12 mouse cellular contexts compared by ENCODE assay signal in the genomic region with DNA sequence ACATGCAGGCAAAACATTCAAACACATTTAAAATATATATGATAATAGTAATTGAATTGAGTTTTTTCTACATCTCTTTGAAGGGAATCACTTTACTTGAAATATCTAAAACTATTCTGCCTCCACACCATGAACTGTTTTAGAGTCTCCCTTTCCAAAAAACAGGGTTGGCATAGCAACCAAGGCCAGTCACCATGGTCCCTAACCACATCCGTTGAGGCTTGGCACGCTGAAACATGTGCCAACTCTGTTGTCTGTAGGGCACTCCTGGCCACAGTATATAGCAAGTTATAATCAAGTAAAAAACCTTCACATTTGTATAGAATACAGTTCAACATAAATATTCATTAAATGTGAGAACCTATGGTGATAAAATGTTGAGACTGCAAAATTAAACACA. TPM values are rescaled to one million over a fixed set of nuclear protein-coding genes. Genes with fewer than 3 reads are reported as not detected.
A peak's percentile ranks its signal among the peaks of the same experiment; 100 is the strongest.
DNase-seq lines count a peak whose midpoint lies in the region; ATAC-seq lines count a peak whose summit lies in the region.
"Had no signal": no experiment of that assay in that cellular context is flagged by ENCODE, and none has a peak within 500 bp of the region (broad histone marks: within the 10 kb centered on the region; RNA-seq: fewer than 3 reads in every experiment).

No protein-coding gene starts in this region.

- peak; percentile 68 for DNase-seq in ovary, adult 18-20 months (ENCODE audit: low spot score)
- DNase-seq in ovary, postnatal 10 days (ENCODE audit: low spot score): no peak
- DNase-seq in thymus, postnatal 36 days: peak; percentile 56 to 75
- DNase-seq: heart, adult 18-20 months; kidney, adult 8-10 months; layer of hippocampus, postnatal 36 days; liver had no signal

- H3K27ac ChIP-seq in intestine, embryonic 15.5 days: no peak overlapping the region
- no peak overlapping the region for H3K27ac ChIP-seq in hindbrain, embryonic 13.5 days
- H3K27ac ChIP-seq: macrophage had no signal

- 87% methylated on average over 2 of the region's 2 CpGs for WGBS in intestine, embryonic 15.5 days
- 67% methylated on average over 2 of the region's 2 CpGs for WGBS in hindbrain, embryonic 13.5 days

- H3K4me3 ChIP-seq in intestine, embryonic 15.5 days (replicated peaks): no peak overlapping the region
- H3K4me3 ChIP-seq in hindbrain, embryonic 13.5 days: no peak overlapping the region

- H3K9me3 ChIP-seq in intestine, embryonic 15.5 days: no peaks in the 10 kb centered on the region
- no peaks in the 10 kb centered on the region for H3K9me3 ChIP-seq in hindbrain, embryonic 13.5 days

- no peaks in the 10 kb centered on the region for H3K27me3 ChIP-seq in intestine, embryonic 15.5 days (replicated peaks)
- H3K27me3 ChIP-seq in hindbrain, embryonic 13.5 days: no peaks in the 10 kb centered on the region

- H3K4me2 ChIP-seq in intestine, embryonic 15.5 days (replicated peaks): no peak overlapping the region
- H3K4me2 ChIP-seq in hindbrain, embryonic 13.5 days: no peak overlapping the region

- H3K36me3 ChIP-seq in intestine, embryonic 15.5 days: no peaks in the 10 kb centered on the region
- no peaks in the 10 kb centered on the region for H3K36me3 ChIP-seq in hindbrain, embryonic 13.5 days

- 0 out of 2 replicates have a peak, but pooled peaks cover 2% of the 10 kb centered on the region for H3K4me1 ChIP-seq in intestine, embryonic 15.5 days (replicated peaks)
- 0 out of 2 replicates have a peak, but pooled peaks cover 5% of the 10 kb centered on the region for H3K4me1 ChIP-seq in hindbrain, embryonic 13.5 days (replicated peaks)

- H3K9ac ChIP-seq in intestine, embryonic 15.5 days: no peak overlapping the region
- H3K9ac ChIP-seq in hindbrain, embryonic 13.5 days: no peak overlapping the region

- peak; percentile 85 for ATAC-seq in activated CD4-positive, CD25-positive, alpha-beta regulatory T cell, adult 4 months
- ATAC-seq in monocyte, adult 5-6 weeks (replicated peaks; ENCODE audit: insufficient number of reproducible peaks, low FRiP score, low TSS enrichment, poor library complexity, severe bottlenecking): peak; percentile 65; the same call in 1 of the 2 replicates
- no peak for ATAC-seq in intestine, embryonic 15.5 days
- no peak for ATAC-seq in hindbrain, embryonic 13.5 days (ENCODE audit: low FRiP score)

RNA-seq across cellular contexts. Expression of a gene that starts 12.3 kb away (rescaled TPM):
- polyA plus RNA-seq in activated CD4-positive, CD25-positive, alpha-beta regulatory T cell, adult 4 months (2017; shearing (Covaris generic)): 10 to 100 TPM; 12.0 to 18.3 TPM
- 3.1 to 7.9 TPM (median 3.1 TPM) in 3 replicates for total RNA-seq in monocyte, adult 5-6 weeks (2017)
- 9.0 and 9.6 TPM in 2 replicates for polyA plus RNA-seq in intestine, embryonic 15.5 days (2015; fragmentation: Nextera tagmentation; extraction: Ambion mirVana)
- 6.7 and 7.1 TPM in 2 replicates for polyA plus RNA-seq in hindbrain, embryonic 13.5 days (2015; fragmentation: Nextera tagmentation; extraction: Ambion mirVana)

Comparison
In these comparisons a context has a peak if more than half of its experiments do, and no peak if none do; other contexts are left out.
1. ATAC-seq: peak in activated CD4-positive, CD25-positive, alpha-beta regulatory T cell, adult 4 months (single experiment) and monocyte, adult 5-6 weeks (single experiment); none in intestine, embryonic 15.5 days (single experiment) and hindbrain, embryonic 13.5 days (single experiment).